Mouse (Mus musculus) natural killer cell, adult 2 months (primary cell): ENCODE measurements around the gene Tmem156.
A peak's percentile ranks its signal among the peaks of the same experiment; 100 is the strongest.

Experiments
- DNase-seq, 2 experiments: peaks; one replicate each; pipeline ENCODE4 v3.0.0; 2022; ENCODE audit warnings: low spot score in 2 of 2

Tmem156 gene

DNA sequence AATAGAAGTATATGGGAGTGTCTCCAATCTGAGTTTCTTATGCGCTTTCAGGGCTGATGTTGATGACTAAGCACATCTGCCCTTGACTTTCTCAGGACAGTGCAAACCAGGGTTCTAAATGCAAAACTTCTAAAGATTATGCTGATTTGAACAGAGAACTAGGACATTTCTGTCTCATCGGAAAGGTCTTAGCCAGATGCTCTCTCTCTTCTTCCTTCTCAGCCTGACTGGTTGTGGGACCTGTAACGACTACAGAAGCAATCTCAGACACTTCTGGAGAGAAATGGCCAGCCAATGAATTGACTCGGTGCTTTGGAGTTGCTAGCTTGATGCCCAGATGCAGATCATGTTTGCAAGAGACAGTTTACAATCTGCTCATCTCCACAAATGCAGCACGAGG lies 42.1 kb downstream of the Tmem156 start:
- DNase-seq: no peak

GRCm38 (mm10) chr5:65047285-65047855 lies 44.6 kb downstream of the Tmem156 start:
- no peak for DNase-seq

GRCm38 (mm10) chr5:65046442-65047284 lies 45.3 kb downstream of the Tmem156 start:
- no peak for DNase-seq

GRCm38 (mm10) chr5:65045642-65046370 lies 46.1 kb downstream of the Tmem156 start:
- DNase-seq: no peak

- no peak for DNase-seq
Measured at GRCm38 (mm10) chr5:65043407-65043895, 48.5 kb downstream of the Tmem156 start.

GRCm38 (mm10) chr5:65040463-65040862 lies 51.5 kb downstream of the Tmem156 start:
- DNase-seq: peak in 1 of 2 experiments; percentile 42

DNA sequence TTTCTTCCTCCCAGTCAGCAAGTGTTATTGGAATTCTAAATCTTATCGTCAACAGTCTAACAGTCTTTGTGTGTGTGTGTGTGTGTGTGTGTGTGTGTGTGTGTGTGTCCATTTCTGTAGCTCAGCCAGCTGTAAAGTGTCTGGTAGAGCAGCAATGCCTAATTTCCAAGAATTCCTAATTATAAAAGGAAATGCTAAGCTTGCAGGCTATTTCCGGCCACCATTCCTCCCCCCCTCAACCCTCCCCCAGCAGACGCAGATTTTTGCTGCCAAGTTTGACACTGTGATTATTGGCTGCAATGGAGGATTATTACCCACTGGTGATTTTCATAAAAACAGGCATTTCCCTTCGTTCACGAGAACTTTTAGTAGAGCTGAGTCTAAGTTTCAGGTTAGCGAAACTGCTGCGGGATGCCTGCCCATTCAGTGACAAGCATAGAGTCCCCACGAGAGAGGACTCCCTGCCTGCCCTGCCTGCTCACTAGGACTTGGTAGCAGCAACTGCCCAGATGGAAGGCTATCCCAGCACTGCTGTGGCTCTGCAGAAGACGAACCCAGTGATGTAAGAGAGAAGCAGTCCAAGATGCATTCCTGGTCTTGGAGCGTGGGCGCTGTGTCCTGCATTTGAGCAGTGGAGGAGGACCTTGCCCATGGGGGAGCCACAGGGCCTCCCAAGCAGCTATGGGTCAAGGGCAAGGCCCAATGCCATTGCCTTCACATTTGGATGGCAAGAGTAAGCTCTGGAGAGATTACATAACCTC lies 52.9 kb downstream of the Tmem156 start:
- no peak for DNase-seq

DNA sequence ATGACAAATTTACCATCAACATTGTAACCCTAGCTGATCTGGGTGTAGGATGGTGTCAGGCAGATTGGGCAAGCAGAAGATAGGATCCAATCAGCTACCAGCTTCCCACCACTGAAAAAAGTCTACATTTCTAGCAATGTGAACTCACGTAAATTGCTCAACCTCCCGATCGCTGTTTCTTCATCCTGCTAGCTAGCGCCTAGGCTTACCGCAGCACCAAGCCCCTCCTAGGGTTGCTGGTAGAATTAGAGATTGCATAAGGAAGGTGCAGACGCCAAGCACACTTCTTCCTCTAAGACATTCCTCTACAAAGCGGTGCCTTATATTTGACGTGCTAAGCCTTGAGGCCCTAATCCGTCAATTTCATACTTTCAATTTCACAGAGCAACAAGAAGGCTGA lies 53.6 kb downstream of the Tmem156 start:
- no peak for DNase-seq

GRCm38 (mm10) chr5:65036597-65036996 lies 55.3 kb downstream of the Tmem156 start:
- no peak for DNase-seq

GRCm38 (mm10) chr5:65028019-65028418 lies 63.9 kb downstream of the Tmem156 start:
- no peak for DNase-seq

- no peak for DNase-seq
Measured at GRCm38 (mm10) chr5:65026776-65027175, 65.2 kb downstream of the Tmem156 start.

DNA sequence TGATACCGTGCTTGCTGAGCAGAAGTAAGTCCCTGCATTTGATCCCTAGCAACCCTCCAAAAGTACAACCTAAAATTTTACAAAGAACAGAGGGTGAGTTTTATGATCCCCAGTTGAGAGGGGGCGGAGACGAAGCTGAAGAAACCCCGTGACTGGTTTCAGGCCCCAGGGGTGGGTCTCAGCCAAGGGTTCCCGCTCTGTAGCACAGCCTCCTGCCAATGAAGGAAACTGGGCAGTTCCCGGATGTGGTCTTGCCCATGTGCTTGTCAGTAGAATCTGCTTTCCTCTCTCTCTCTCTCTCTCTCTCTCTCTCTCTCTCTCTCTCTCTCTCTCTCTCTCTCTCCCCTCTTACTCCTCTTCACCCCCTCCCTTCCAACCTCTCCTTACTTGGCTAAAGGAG lies 66.0 kb downstream of the Tmem156 start:
- peak; percentile 30 to 67 for DNase-seq

DNA sequence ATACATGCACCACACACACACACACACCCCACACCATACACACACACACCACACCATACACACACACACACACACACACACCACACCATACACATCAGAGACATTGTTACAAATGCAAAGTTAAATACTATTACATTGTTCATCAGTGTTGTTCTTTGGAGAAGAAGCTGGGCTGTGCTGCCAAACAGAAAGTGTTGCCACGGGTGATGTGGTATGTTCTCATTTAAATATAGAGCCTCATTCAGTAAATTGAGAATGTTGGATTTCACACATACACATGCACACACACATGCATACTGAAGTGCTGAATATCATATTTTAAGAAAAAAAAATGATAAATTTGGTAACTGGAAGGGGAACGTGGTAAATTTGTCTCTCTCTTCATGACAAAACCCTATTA lies 67.3 kb downstream of the Tmem156 start:
- no peak for DNase-seq

- DNase-seq: no peak
Measured at GRCm38 (mm10) chr5:65022006-65022405, 69.9 kb downstream of the Tmem156 start.

DNA sequence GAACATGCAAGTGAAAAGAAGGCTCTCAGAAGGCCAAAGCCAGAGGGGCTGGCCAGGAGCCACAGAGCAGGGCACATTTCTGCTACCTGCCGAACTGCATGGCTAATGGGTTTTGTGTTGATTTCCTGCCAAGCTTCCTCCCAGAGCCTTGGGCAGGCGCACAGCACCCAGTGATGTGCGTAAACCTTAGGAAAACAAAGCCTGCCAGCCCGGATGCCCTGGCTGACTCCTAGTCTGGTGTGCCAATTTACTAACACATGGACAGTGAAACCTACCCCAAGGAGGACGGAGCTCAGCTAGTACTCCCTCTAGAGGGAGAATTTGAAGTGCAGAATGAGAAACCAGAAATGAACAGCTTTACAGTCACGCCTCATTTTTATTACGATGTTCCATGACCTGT lies 72.1 kb downstream of the Tmem156 start:
- no peak for DNase-seq

DNA sequence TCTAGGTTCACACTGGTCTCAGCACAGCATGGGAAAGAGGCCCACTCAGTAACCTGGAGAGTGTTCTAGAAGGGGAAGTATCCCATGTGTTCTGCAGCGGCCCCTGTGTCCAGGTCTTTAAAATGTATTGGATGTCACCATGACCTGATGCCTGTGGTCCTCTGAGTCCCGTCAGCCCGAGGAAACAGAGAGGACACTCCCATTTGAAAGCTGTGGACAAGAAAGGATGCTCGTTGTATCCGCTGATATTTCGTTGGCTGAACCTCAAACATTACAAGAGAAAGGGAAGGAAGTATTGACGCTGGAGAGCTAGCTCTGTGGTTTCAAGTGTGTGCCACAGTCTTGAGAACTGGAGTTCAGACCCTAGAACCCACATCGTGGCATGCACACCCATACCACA lies 72.8 kb downstream of the Tmem156 start:
- no peak for DNase-seq

DNA sequence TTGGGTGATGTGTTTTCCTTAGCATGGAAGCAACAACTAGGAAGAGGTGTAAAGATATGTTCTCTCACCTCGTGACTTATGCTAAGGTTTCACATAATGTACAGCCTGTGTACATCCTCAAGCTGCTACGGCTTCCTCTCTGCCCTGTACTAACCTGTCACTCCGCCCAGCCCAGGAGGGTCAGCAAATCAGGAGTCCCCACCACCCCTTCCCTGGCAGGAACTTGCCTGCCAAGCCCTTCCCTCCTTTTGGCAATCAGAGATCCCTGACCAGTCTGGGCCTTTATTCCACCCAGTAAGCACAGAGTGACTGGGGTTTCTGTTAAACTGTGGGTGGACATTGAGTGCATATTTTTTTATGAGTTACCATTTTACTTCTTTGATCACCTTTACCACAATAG lies 76.4 kb downstream of the Tmem156 start:
- no peak for DNase-seq

GRCm38 (mm10) chr5:65011901-65012573 lies 79.9 kb downstream of the Tmem156 start:
- DNase-seq: no peak

GRCm38 (mm10) chr5:65006011-65006491 lies 85.9 kb downstream of the Tmem156 start:
- no peak for DNase-seq

- DNase-seq: no peak
Measured at GRCm38 (mm10) chr5:65005251-65005650, 86.7 kb downstream of the Tmem156 start.
